Mouse (Mus musculus) layer of hippocampus, adult 2 months (tissue): Measurements from ENCODE around the gene Ptcra. TPM values are rescaled to one million over a fixed set of nuclear protein-coding genes. Genes with fewer than 3 reads are reported as not detected.

Source experiments
- DNase-seq, 2 experiments: peaks; one replicate each; pipeline ENCODE4 v3.0.0; 2022; ENCODE audit warnings: low spot score in 2 of 2
- H3K27ac ChIP-seq: fragments of 200-600 bp; 2 replicates; pipeline ENCODE4 v1.8.1; 2022
- H3K4me3 ChIP-seq: fragments of 200-600 bp; 2 replicates; pipeline ENCODE4 v1.8.1; 2022; ENCODE audit warnings: mild to moderate bottlenecking
- CTCF ChIP-seq: fragments of 200-600 bp; conservative IDR thresholded peaks from 2 replicates; pipeline ENCODE4 v1.8.1; 2022; ENCODE audit warnings: antibody characterized with exemption, mild to moderate bottlenecking, moderate library complexity
- total RNA-seq, 2 experiments: library from RNA; stranded (reverse); gene quantifications; 2 replicates each; pipeline ENCODE4 v1.2.3; 2021

Gene Ptcra
- total RNA-seq, 2 experiments from 2014 or later, result not detected

DNA sequence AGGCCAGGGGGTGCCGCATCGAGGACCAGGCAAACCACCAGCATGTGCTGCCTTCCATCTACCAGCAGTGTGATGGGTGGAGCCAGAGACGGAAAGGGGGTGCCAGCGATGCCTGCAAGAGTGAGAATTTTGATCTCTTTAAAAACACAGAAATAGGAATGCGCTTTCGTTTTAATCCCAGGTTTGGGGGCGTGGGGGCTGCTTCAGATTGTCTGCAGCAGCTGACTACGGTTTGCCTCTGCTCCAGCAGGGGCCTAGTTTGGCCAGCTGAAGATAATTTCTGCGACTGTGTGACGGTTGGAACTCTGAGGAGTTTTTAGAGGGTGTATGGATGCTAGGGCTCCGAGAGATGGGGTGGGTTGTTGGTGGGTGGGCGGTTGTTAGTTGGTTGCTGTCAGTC is 4.8 kb downstream of the Ptcra start:
- no peak for TF ChIP-seq CTCF
- Histone ChIP-seq H3K27ac (peak overlapping the region; percentile 69; the same call in 1 of the 2 replicates), H3K4me3 (no peak overlapping the region)
- no peak for DNase-seq

- TF ChIP-seq CTCF, result no peak
- peak; percentile 98 for DNase-seq
- Histone ChIP-seq H3K4me3 (peak within 1 kb of the TSS; percentile 85), H3K27ac (peak within 1 kb of the TSS; percentile 87)
Measured at GRCm38 (mm10) chr17:46751794-46752556, 11.5 kb downstream of the Ptcra start, which contains the start of gene Cnpy3. Gene Cnpy3, minus strand, starts transcription at chr17:46752214.

DNA sequence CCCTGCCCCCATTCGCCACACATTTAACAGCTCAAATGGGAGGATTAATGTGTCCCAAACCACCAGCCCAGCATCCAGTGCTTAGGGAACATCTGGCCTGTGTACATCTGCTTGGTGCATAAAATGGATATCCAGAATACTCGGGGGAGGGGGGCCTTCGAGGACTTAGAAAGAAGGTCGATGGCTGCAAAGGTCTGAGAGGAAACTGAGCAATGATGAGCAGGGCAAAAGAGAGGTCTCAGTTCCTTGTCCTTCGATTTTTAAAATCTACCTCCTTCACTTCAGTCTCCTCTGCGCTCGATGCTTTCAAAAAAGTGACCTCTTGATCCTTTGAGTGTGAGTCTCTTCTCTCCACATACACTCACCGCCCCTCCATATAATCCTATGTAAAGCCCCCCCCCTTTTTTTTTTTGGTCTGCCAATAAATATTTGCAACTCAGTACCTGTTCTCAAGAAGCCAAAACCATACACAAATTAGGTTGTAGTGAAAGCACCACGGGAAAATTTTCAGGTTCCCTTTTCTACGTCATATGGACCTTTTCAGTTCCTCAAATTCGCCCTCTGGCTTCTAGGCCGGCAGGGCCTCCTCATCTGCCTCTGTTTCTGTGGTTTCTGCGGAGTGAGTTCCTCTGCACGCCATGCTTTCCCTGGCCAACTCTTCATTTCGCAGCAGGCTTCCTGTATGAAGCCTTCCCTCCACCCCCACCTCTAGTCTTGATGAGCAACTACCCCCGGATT is 12.3 kb downstream of the Ptcra start:
- no peak for TF ChIP-seq CTCF
- peak overlapping the region; percentile 87 for H3K27ac ChIP-seq
- peak in 1 of 2 experiments; percentile 42 for DNase-seq
- H3K4me3 ChIP-seq, result peak overlapping the region; percentile 85

GRCm38 (mm10) chr17:46750580-46750979 is 12.9 kb downstream of the Ptcra start:
- no peak for DNase-seq
- Histone ChIP-seq H3K4me3 (peak overlapping the region; percentile 85; the same call in 1 of the 2 replicates), H3K27ac (peak overlapping the region; percentile 87; the same call in 1 of the 2 replicates)
- TF ChIP-seq CTCF, result no peak

DNA sequence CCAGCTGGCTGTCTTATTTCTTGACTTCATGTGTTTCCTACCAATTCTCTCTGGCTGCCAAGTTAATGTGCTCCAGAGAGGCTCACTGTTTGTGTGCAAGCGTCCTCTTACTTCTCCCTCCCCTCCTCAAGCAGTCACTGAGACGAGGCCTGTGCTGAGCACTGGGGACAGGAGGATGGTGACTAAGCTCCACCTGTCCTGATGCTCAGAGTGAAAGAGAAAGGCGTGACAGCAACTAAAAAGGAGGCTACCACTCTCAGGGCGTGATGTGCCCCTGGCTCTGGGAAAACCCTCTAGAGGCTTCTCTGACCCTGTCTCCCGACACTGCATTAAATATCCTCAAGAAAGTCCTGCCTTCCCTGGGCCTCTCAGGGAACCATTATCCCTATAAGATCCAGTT is 14.2 kb downstream of the Ptcra start:
- Histone ChIP-seq H3K4me3 (no peak overlapping the region), H3K27ac (no peak overlapping the region)
- no peak for TF ChIP-seq CTCF
- DNase-seq, result no peak

DNA sequence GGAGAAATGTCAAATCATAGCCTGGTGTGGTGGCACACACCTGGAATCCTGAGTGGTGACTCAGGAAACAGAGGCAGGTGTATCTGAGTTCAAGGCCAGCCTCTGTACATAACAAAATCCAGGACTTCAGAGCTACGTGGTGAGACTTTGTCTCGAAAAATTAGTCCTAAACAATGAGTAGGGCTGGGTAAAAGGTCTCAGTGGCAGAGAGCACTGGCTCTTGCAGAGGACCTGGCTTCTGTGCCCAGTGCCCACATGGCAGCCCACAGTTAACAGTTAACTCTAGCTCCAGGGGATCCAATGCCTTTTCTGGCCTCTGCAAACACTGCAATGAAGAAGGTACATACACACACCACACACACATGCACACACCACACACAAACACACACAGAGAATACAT is 15.7 kb downstream of the Ptcra start:
- no peak for TF ChIP-seq CTCF
- Histone ChIP-seq H3K4me3 (no peak overlapping the region), H3K27ac (no peak overlapping the region)
- DNase-seq, result no peak

DNA sequence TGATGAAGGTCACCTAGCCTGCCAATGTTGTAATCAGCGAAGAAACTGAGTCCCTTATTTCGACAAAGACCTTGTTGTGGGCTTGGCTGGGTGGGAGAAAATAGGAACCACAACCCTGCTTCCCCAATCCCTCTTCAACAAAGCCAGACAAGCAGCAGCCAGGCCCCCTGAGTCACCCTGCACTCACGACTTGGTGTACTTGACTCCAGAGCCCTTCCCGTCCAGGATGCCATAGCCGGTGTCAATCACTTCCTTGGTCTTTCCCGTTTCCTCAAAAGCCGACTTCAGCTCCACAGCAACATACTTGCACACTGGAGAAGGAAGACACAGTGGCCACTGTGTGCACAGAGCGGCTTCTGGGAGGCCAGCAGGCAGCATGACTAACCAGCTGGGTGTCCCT is 16.3 kb downstream of the Ptcra start:
- no peak for TF ChIP-seq CTCF
- H3K4me3 ChIP-seq, result no peak overlapping the region
- no peak overlapping the region for H3K27ac ChIP-seq
- DNase-seq, result no peak

DNA sequence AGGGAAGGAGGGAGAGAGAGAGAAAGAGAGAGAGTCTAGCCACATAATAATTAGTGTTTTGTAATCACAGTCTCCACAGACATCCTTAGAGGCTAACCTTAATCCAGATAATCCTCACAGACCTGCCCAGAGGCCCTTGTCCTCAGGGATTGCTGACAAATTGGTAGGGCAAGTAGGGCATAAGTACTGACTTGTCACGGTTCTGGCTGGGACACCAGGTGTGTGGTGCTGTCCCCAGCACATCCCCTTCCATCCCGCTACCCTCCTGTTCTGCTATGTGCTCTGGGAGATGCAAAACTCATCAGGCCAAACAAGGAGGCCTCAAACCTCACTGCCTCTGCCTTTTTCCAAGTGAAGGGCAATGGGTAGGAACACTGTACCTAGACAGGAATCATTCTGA is 18.0 kb downstream of the Ptcra start:
- Histone ChIP-seq H3K27ac (no peak overlapping the region), H3K4me3 (no peak overlapping the region)
- no peak for DNase-seq
- no peak for TF ChIP-seq CTCF

- DNase-seq, result no peak
- no peak overlapping the region for H3K4me3 ChIP-seq
- H3K27ac ChIP-seq, result no peak overlapping the region
- TF ChIP-seq CTCF, result no peak
Measured at GRCm38 (mm10) chr17:46742986-46743385, 20.5 kb downstream of the Ptcra start.

GRCm38 (mm10) chr17:46741305-46741704 is 22.2 kb downstream of the Ptcra start:
- Histone ChIP-seq H3K27ac (no peak overlapping the region), H3K4me3 (no peak overlapping the region)
- DNase-seq, result no peak
- no peak for TF ChIP-seq CTCF

DNA sequence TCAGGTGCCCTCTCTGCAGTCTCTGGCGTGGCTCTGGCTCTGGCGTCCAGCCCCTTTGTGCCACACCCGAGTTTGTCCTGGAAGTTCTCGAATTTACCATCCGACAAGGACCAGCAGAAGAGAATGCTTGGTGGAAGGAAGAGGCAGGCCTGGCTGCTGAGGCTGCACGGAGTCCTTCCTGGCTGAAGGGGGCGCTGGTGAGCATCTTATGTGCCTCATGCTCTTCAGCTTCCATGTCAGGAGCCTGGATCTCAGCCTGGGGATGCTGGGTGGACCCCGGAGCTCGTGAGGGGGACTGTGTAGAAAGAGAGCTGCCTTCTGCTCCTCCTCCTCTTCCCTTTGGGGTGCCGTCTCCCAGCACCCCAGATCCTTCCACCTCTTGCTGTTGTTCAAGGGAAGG is 27.4 kb downstream of the Ptcra start:
- no peak overlapping the region for H3K4me3 ChIP-seq
- H3K27ac ChIP-seq, result no peak overlapping the region
- DNase-seq, result peak in 1 of 2 experiments; percentile 37
- peak; percentile 75 for TF ChIP-seq CTCF

DNA sequence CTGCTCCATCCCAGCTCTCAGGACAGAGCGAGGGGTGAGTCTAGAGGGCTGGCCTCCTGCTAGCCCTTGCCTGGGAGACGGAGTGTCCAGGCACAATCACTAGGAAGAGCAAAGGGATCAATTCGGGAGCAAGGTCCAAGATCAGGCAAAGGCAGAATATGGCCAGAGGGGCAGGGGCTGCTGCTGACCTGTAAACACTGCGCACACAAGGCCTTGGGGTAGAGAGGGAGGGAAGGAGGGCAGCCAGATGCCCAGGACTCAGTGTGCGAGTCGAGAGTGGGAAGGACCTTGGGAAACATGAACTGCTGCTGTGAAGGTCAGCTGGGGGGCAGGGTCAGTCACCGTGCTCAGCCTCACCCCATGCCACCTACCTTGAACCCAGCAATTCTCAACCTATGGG is 28.2 kb downstream of the Ptcra start:
- no peak overlapping the region for H3K27ac ChIP-seq
- no peak overlapping the region for H3K4me3 ChIP-seq
- DNase-seq, result no peak
- TF ChIP-seq CTCF, result no peak

DNA sequence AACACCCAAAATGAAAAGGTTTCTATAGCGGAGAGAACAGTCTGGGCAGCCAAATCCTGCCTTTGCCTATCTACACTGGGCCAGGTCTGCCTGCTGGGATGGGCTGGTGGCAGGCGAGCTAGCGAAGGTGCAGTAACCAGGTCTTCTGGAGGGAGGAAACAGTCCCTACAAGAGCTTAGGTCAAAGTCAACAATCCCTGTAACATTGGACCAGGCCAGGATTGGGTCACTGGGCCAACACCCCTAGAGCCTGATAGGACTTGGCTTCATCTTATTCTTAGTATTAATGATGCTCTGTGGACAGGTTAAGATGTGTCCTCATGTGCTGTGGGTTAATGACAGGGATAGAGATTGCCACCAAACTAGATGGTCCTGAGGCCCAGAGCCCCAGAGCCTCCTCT is 29.5 kb downstream of the Ptcra start:
- Histone ChIP-seq H3K27ac (no peak overlapping the region), H3K4me3 (no peak overlapping the region)
- no peak for DNase-seq
- no peak for TF ChIP-seq CTCF

- no peak for TF ChIP-seq CTCF
- H3K4me3 ChIP-seq, result no peak within 1 kb of the TSS
- DNase-seq, result no peak
- H3K27ac ChIP-seq, result no peak within 1 kb of the TSS
Measured at GRCm38 (mm10) chr17:46728904-46729318, 34.6 kb downstream of the Ptcra start, which contains the start of gene Gnmt. Gene Gnmt, minus strand, starts transcription at chr17:46729168.
